8 mouse cellular contexts compared by ENCODE assay signal in the genomic region with DNA sequence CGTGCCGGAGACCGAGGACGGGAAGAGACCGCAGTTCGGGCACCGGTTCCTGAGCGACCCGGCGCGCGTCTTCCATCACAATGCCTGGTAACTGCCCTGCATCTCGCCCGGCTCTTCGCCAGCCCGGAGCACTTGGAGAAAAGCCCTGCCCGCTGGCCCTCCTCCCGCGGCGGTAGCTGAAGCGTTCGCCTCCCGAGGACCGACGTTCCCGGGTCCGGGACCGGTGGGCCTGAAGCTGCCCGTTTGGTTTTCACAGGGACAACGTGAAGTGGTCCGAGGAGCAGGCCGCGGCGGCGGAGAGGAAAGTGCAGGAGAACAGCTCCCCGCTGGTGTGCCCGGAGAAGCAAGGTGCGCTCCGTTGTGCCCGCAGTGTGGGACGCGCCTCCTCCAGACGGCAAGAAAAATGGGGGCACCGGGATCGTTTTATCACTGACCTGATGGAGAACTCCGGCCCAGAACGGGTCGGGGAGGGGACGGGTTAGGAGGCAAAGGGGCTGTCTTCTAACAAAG. TPM values are rescaled to one million over a fixed set of nuclear protein-coding genes. Genes with fewer than 3 reads are reported as not detected.
DNase-seq lines count a peak whose midpoint lies in the region; ATAC-seq and TF ChIP-seq lines count a peak whose summit lies in the region.

No protein-coding gene starts in this region.

- DNase-seq in cerebellum, adult 2 months, result no peak
- no peak for DNase-seq in cerebellum, adult 11-12 months
- no peak for DNase-seq in spleen, adult 2 months (ENCODE audit: low read depth in 1 of 2, low spot score in 2 of 2)
- DNase-seq in spleen, postnatal 36 days (ENCODE audit: low spot score in 2 of 2), result no peak
- no peak for DNase-seq in left cerebral cortex, postnatal 14 days (ENCODE audit: low spot score in 2 of 2)
- DNase-seq in thymus, postnatal 25 days, result no peak

- intact Hi-C loops in left cerebral cortex, postnatal 14 days (cut with DNase I), result no loop called here

- TF ChIP-seq POLR2A in cerebellum, adult 2 months (IDR thresholded peaks at IDR 0.05; ENCODE audit: borderline replicate concordance, insufficient read depth, low read length), result no peak
- no peak for TF ChIP-seq POLR2A in spleen, adult 2 months (IDR thresholded peaks at IDR 0.05; ENCODE audit: low read depth, low read length)

- no peaks in the 10 kb centered on the region for H3K9me3 ChIP-seq in intestine, embryonic 15.5 days
- H3K9me3 ChIP-seq in midbrain, embryonic 16.5 days (replicated peaks; ENCODE audit: control insufficient read depth, low read length, poor library complexity, severe bottlenecking), result no peaks in the 10 kb centered on the region

- TF ChIP-seq CTCF in cerebellum, adult 2 months (IDR thresholded peaks at IDR 0.05; ENCODE audit: borderline replicate concordance, insufficient read depth, low read depth, low read length), result no peak
- TF ChIP-seq CTCF in spleen, adult 2 months (IDR thresholded peaks at IDR 0.05; ENCODE audit: extremely low read depth, insufficient read depth, insufficient read length, insufficient replicate concordance), result no peak

- peak; percentile 47 for ATAC-seq in intestine, embryonic 15.5 days
- ATAC-seq in midbrain, embryonic 16.5 days, result no peak; the same call in 1 of the 2 replicates

- WGBS in cerebellum, adult 2 months, result 1% methylated on average over 49 of the region's 49 CpGs
- under 1% methylated on average over 49 of the region's 49 CpGs for WGBS in spleen, adult 2 months
- WGBS in intestine, embryonic 15.5 days, result 0% methylated on average over 49 of the region's 49 CpGs
- WGBS in midbrain, embryonic 16.5 days, result under 1% methylated on average over 48 of the region's 49 CpGs

- H3K4me2 ChIP-seq in intestine, embryonic 15.5 days (replicated peaks), result peak overlapping the region; percentile 75
- H3K4me2 ChIP-seq in midbrain, embryonic 16.5 days (ENCODE audit: low read length), result peak overlapping the region; percentile 89

- H3K27me3 ChIP-seq in cerebellum, adult 2 months (ENCODE audit: control insufficient read depth, insufficient read depth, low read length), result no peaks in the 10 kb centered on the region
- H3K27me3 ChIP-seq in spleen, adult 2 months (ENCODE audit: control insufficient read depth, insufficient read depth, low read length), result no peaks in the 10 kb centered on the region
- H3K27me3 ChIP-seq in intestine, embryonic 15.5 days (replicated peaks), result no peaks in the 10 kb centered on the region
- no peaks in the 10 kb centered on the region for H3K27me3 ChIP-seq in midbrain, embryonic 16.5 days (ENCODE audit: control insufficient read depth, insufficient read depth, low read depth, low read length)

- peak overlapping the region; percentile 73 for H3K9ac ChIP-seq in intestine, embryonic 15.5 days
- H3K9ac ChIP-seq in midbrain, embryonic 16.5 days (ENCODE audit: low read depth, low read length), result peak overlapping the region; percentile 66

- H3K36me3 ChIP-seq in spleen, adult 2 months (ENCODE audit: control insufficient read depth, insufficient read depth, low read length), result peaks cover 5% of the 10 kb centered on the region
- peaks cover 9% of the 10 kb centered on the region for H3K36me3 ChIP-seq in intestine, embryonic 15.5 days
- H3K36me3 ChIP-seq in midbrain, embryonic 16.5 days (ENCODE audit: control insufficient read depth, insufficient read depth, low read length), result 0 out of 2 replicates have a peak, but pooled peaks cover 3% of the 10 kb centered on the region

- H3K4me3 ChIP-seq in cerebellum, adult 2 months (replicated peaks; ENCODE audit: insufficient read depth, low read depth, low read length), result peak overlapping the region; percentile 90
- H3K4me3 ChIP-seq in spleen, adult 2 months (ENCODE audit: extremely low read depth, insufficient read depth, insufficient read length), result peak overlapping the region; percentile 77
- peak overlapping the region; percentile 97 for H3K4me3 ChIP-seq in intestine, embryonic 15.5 days (replicated peaks)
- H3K4me3 ChIP-seq in midbrain, embryonic 16.5 days (ENCODE audit: low read depth, low read length), result peak overlapping the region; percentile 69

- H3K4me1 ChIP-seq in cerebellum, adult 2 months (ENCODE audit: control insufficient read depth, insufficient read depth, low read length), result peaks cover 7% of the 10 kb centered on the region; the same call in 1 of the 2 replicates
- H3K4me1 ChIP-seq in spleen, adult 2 months (ENCODE audit: control insufficient read depth, insufficient read depth, insufficient read length), result no peaks in the 10 kb centered on the region; the same call in 1 of the 2 replicates
- H3K4me1 ChIP-seq in intestine, embryonic 15.5 days (replicated peaks), result peaks cover 11% of the 10 kb centered on the region
- peaks cover 13% of the 10 kb centered on the region for H3K4me1 ChIP-seq in midbrain, embryonic 16.5 days (ENCODE audit: control insufficient read depth, insufficient read depth, low read length)

- H3K27ac ChIP-seq in cerebellum, adult 2 months (ENCODE audit: insufficient read depth, low read length), result no peak overlapping the region
- H3K27ac ChIP-seq in spleen, adult 2 months (ENCODE audit: insufficient read depth, low read length), result no peak overlapping the region
- no peak overlapping the region for H3K27ac ChIP-seq in intestine, embryonic 15.5 days
- H3K27ac ChIP-seq in midbrain, embryonic 16.5 days (ENCODE audit: low read length), result no peak overlapping the region

RNA-seq across cellular contexts. Expression of a gene that starts 0.3 kb away (rescaled TPM):
- 26.2 and 27.9 TPM in 2 replicates for polyA plus RNA-seq in cerebellum, adult 2 months (2012; rRNA removed)
- polyA plus RNA-seq in spleen, adult 2 months (2012; rRNA removed), result 8.5 and 10.3 TPM in 2 replicates
- 36.2 and 38.0 TPM in 2 replicates for polyA plus RNA-seq in intestine, embryonic 15.5 days (2015; fragmentation: Nextera tagmentation; extraction: Ambion mirVana)
- polyA plus RNA-seq in midbrain, embryonic 16.5 days (2015; fragmentation: Nextera tagmentation; extraction: Ambion mirVana), result 29.1 and 32.5 TPM in 2 replicates
- total RNA-seq in left cerebral cortex, postnatal 14 days (2021), result 10 to 100 TPM; 17.2 to 17.4 TPM

RNA-seq across cellular contexts. Expression of a gene that starts 20.1 kb away (rescaled TPM):
- polyA plus RNA-seq in cerebellum, adult 2 months (2012; rRNA removed), result not detected in 2 replicates
- not detected in 2 replicates for polyA plus RNA-seq in spleen, adult 2 months (2012; rRNA removed)
- not detected in 2 replicates for polyA plus RNA-seq in intestine, embryonic 15.5 days (2015; fragmentation: Nextera tagmentation; extraction: Ambion mirVana)
- not detected in 2 replicates for polyA plus RNA-seq in midbrain, embryonic 16.5 days (2015; fragmentation: Nextera tagmentation; extraction: Ambion mirVana)
- not detected for total RNA-seq in left cerebral cortex, postnatal 14 days (2021)

RNA-seq across cellular contexts. Expression of a gene that starts 52.0 kb away (rescaled TPM):
- polyA plus RNA-seq in cerebellum, adult 2 months (2012; rRNA removed), result 44.6 and 48.7 TPM in 2 replicates
- 9.0 and 9.7 TPM in 2 replicates for polyA plus RNA-seq in spleen, adult 2 months (2012; rRNA removed)
- 12.7 and 16.0 TPM in 2 replicates for polyA plus RNA-seq in intestine, embryonic 15.5 days (2015; fragmentation: Nextera tagmentation; extraction: Ambion mirVana)
- 18.7 and 19.7 TPM in 2 replicates for polyA plus RNA-seq in midbrain, embryonic 16.5 days (2015; fragmentation: Nextera tagmentation; extraction: Ambion mirVana)
- 10 to 100 TPM; 43.2 to 48.6 TPM for total RNA-seq in left cerebral cortex, postnatal 14 days (2021)
